Mouse (Mus musculus) neural tube, embryonic 13.5 days (tissue): Measurements from ENCODE around the gene Rnf167. TPM values are rescaled to one million over a fixed set of nuclear protein-coding genes. Genes with fewer than 3 reads are reported as not detected.
A peak's percentile ranks its signal among the peaks of the same experiment; 100 is the strongest.

Source experiments
- ATAC-seq: fragments of 200-750 bp; cut with Nextera tagmentation; 2 replicates; pipeline ENCODE4 v1.8.0; 2017; ENCODE audit warnings: low read depth, mild to moderate bottlenecking, moderate TSS enrichment, moderate library complexity
- H3K27ac ChIP-seq: fragments of 300-500 bp; sonication (generic); replicated peaks from 2 replicates; pipeline ENCODE4 v1.5.1; 2015; ENCODE audit warnings: moderate library complexity, mild to moderate bottlenecking, inconsistent platforms
- H3K27me3 ChIP-seq: fragments of 300-500 bp; sonication (generic); 2 replicates; pipeline ENCODE4 v1.6.1; 2015; ENCODE audit warnings: mild to moderate bottlenecking, inconsistent platforms
- H3K36me3 ChIP-seq: fragments of 300-500 bp; sonication (generic); 2 replicates; pipeline ENCODE4 v1.6.1; 2015; ENCODE audit warnings: mild to moderate bottlenecking, inconsistent platforms
- H3K4me1 ChIP-seq: fragments of 300-500 bp; sonication (generic); replicated peaks from 2 replicates; pipeline ENCODE4 v1.6.1; 2015; ENCODE audit warnings: inconsistent platforms
- H3K4me2 ChIP-seq: fragments of 300-500 bp; sonication (generic); 2 replicates; pipeline ENCODE4 v1.6.1; 2015; ENCODE audit warnings: inconsistent platforms, mild to moderate bottlenecking, moderate library complexity
- H3K4me3 ChIP-seq: fragments of 300-500 bp; sonication (generic); 2 replicates; pipeline ENCODE4 v1.5.1; 2015; ENCODE audit warnings: mild to moderate bottlenecking, inconsistent platforms
- H3K9ac ChIP-seq: fragments of 300-500 bp; sonication (generic); 2 replicates; pipeline ENCODE4 v1.6.1; 2015; ENCODE audit warnings: moderate library complexity, mild to moderate bottlenecking, inconsistent platforms
- H3K9me3 ChIP-seq: fragments of 300-500 bp; sonication (generic); 2 replicates; pipeline ENCODE4 v1.6.1; 2016; ENCODE audit warnings: inconsistent platforms
- WGBS: fragments of 180-500 bp; shearing (Covaris S2); methylation state at CpG from one replicate; pipeline ENCODE4 v1.1.7; 2015; 5-methylcytosine and 5-hydroxymethylcytosine counted together
- polyA plus RNA-seq: library from polyadenylated mRNA; unstranded; fragments of >200 nt; fragmentation: Nextera tagmentation; extraction: Ambion mirVana; gene quantifications from 2 replicates; pipeline ENCODE4 v1.2.1, GENCODE M21; 2015

The Rnf167 gene
- polyA plus RNA-seq, result 101 and 106 TPM in 2 replicates

GRCm38 (mm10) chr11:70646691-70647650 lies at the start of gene Rnf167, which contains the start of gene Slc25a11:
Rnf167 (plus strand) TSS chr11:70647235.
Slc25a11 (minus strand) TSS chr11:70647479.
- under 1% methylated on average over 63 of the region's 63 CpGs for WGBS
- Histone ChIP-seq H3K9ac (peak within 1 kb of the TSS; percentile 93), H3K4me2 (peak within 1 kb of the TSS; percentile 100), H3K4me3 (peak within 1 kb of the TSS; percentile 87), H3K27me3 (no peaks in the 10 kb centered on the region), H3K36me3 (peaks cover 66% of the 10 kb centered on the region), H3K9me3 (no peaks in the 10 kb centered on the region), H3K27ac (peak within 1 kb of the TSS; percentile 94), H3K4me1 (peaks cover 50% of the 10 kb centered on the region)
- peak; percentile 91 for ATAC-seq

GRCm38 (mm10) chr11:70597301-70597700 lies 49.7 kb upstream of the Rnf167 start:
- no peak overlapping the region for H3K27ac ChIP-seq
- H3K9ac ChIP-seq, result no peak overlapping the region
- H3K27me3 ChIP-seq, result no peaks in the 10 kb centered on the region
- H3K4me3 ChIP-seq, result no peak overlapping the region
- no peaks in the 10 kb centered on the region for H3K9me3 ChIP-seq
- H3K36me3 ChIP-seq, result peaks cover 36% of the 10 kb centered on the region
- peaks cover 16% of the 10 kb centered on the region for H3K4me1 ChIP-seq
- H3K4me2 ChIP-seq, result no peak overlapping the region
- 89% methylated on average over 6 of the region's 6 CpGs for WGBS
- ATAC-seq, result no peak

GRCm38 (mm10) chr11:70598451-70598953 lies 48.5 kb upstream of the Rnf167 start:
- WGBS, result 91% methylated on average over 9 of the region's 9 CpGs
- no peak overlapping the region for H3K27ac ChIP-seq
- peaks cover 44% of the 10 kb centered on the region for H3K36me3 ChIP-seq
- no peak overlapping the region for H3K9ac ChIP-seq
- H3K27me3 ChIP-seq, result no peaks in the 10 kb centered on the region
- H3K4me3 ChIP-seq, result no peak overlapping the region
- H3K4me2 ChIP-seq, result no peak overlapping the region
- H3K4me1 ChIP-seq, result peaks cover 16% of the 10 kb centered on the region
- H3K9me3 ChIP-seq, result no peaks in the 10 kb centered on the region
- ATAC-seq, result no peak

GRCm38 (mm10) chr11:70605024-70605566 lies 41.9 kb upstream of the Rnf167 start:
- Histone ChIP-seq H3K4me3 (no peak overlapping the region), H3K4me1 (no peaks in the 10 kb centered on the region), H3K27me3 (no peaks in the 10 kb centered on the region), H3K36me3 (peaks cover 84% of the 10 kb centered on the region), H3K27ac (no peak overlapping the region), H3K9ac (no peak overlapping the region), H3K4me2 (no peak overlapping the region), H3K9me3 (no peaks in the 10 kb centered on the region)
- ATAC-seq, result peak; percentile 62; the same call in 1 of the 2 replicates
- WGBS, result 60% methylated on average over 14 of the region's 14 CpGs

GRCm38 (mm10) chr11:70606717-70607116 lies 40.3 kb upstream of the Rnf167 start:
- H3K4me1 ChIP-seq, result no peaks in the 10 kb centered on the region
- H3K27ac ChIP-seq, result no peak overlapping the region
- H3K36me3 ChIP-seq, result peaks cover 95% of the 10 kb centered on the region
- H3K27me3 ChIP-seq, result no peaks in the 10 kb centered on the region
- no peak for ATAC-seq
- 78% methylated on average over 12 of the region's 12 CpGs for WGBS
- no peak overlapping the region for H3K4me3 ChIP-seq
- H3K9ac ChIP-seq, result no peak overlapping the region
- H3K4me2 ChIP-seq, result no peak overlapping the region
- no peaks in the 10 kb centered on the region for H3K9me3 ChIP-seq

- Histone ChIP-seq H3K27me3 (no peaks in the 10 kb centered on the region), H3K27ac (no peak overlapping the region), H3K9me3 (no peaks in the 10 kb centered on the region), H3K36me3 (peaks cover 97% of the 10 kb centered on the region), H3K4me2 (no peak overlapping the region), H3K4me3 (no peak overlapping the region), H3K9ac (no peak overlapping the region), H3K4me1 (no peaks in the 10 kb centered on the region)
- ATAC-seq, result no peak
- 94% methylated on average over 9 of the region's 9 CpGs for WGBS
These were observed 39.4 kb upstream of the Rnf167 start for GRCm38 (mm10) chr11:70607611-70608010.

GRCm38 (mm10) chr11:70608381-70609066 lies 38.5 kb upstream of the Rnf167 start:
- no peak overlapping the region for H3K27ac ChIP-seq
- no peak for ATAC-seq
- H3K4me2 ChIP-seq, result no peak overlapping the region
- H3K4me3 ChIP-seq, result no peak overlapping the region
- no peaks in the 10 kb centered on the region for H3K4me1 ChIP-seq
- no peaks in the 10 kb centered on the region for H3K27me3 ChIP-seq
- no peaks in the 10 kb centered on the region for H3K9me3 ChIP-seq
- peaks cover 99% of the 10 kb centered on the region for H3K36me3 ChIP-seq
- H3K9ac ChIP-seq, result no peak overlapping the region
- 87% methylated on average over 26 of the region's 26 CpGs for WGBS

- H3K4me2 ChIP-seq, result no peak overlapping the region
- peaks cover 10% of the 10 kb centered on the region for H3K4me1 ChIP-seq
- no peaks in the 10 kb centered on the region for H3K9me3 ChIP-seq
- 93% methylated on average over 4 of the region's 4 CpGs for WGBS
- H3K36me3 ChIP-seq, result peaks cover 80% of the 10 kb centered on the region
- ATAC-seq, result no peak
- no peak overlapping the region for H3K4me3 ChIP-seq
- no peak overlapping the region for H3K9ac ChIP-seq
- H3K27me3 ChIP-seq, result 0 out of 2 replicates have a peak, but pooled peaks cover 4% of the 10 kb centered on the region
- H3K27ac ChIP-seq, result no peak overlapping the region
These were observed 36.3 kb upstream of the Rnf167 start for GRCm38 (mm10) chr11:70610752-70611151.

- no peak for ATAC-seq
- Histone ChIP-seq H3K4me1 (peaks cover 10% of the 10 kb centered on the region), H3K9ac (no peak overlapping the region), H3K4me2 (no peak overlapping the region), H3K9me3 (no peaks in the 10 kb centered on the region), H3K36me3 (peaks cover 65% of the 10 kb centered on the region), H3K4me3 (no peak overlapping the region), H3K27ac (no peak overlapping the region), H3K27me3 (peaks cover 8% of the 10 kb centered on the region; the same call in 1 of the 2 replicates)
- 83% methylated on average over 7 of the region's 7 CpGs for WGBS
These were observed 34.5 kb upstream of the Rnf167 start for GRCm38 (mm10) chr11:70612505-70612904.

GRCm38 (mm10) chr11:70615074-70615473 lies 32.0 kb upstream of the Rnf167 start:
- peak; percentile 74; the same call in 1 of the 2 replicates for ATAC-seq
- peak overlapping the region; percentile 21 for H3K4me3 ChIP-seq

GRCm38 (mm10) chr11:70615516-70616093 lies 31.4 kb upstream of the Rnf167 start, which contains the start of gene 4930544D05Rik:
4930544D05Rik (plus strand) TSS chr11:70615848.
- Histone ChIP-seq H3K4me3 (peak within 1 kb of the TSS; percentile 21), H3K4me2 (peak within 1 kb of the TSS; percentile 51), H3K27ac (no peak within 1 kb of the TSS), H3K9ac (peak within 1 kb of the TSS; percentile 58), H3K36me3 (peaks cover 34% of the 10 kb centered on the region), H3K9me3 (no peaks in the 10 kb centered on the region), H3K4me1 (peaks cover 10% of the 10 kb centered on the region), H3K27me3 (peaks cover 8% of the 10 kb centered on the region; the same call in 1 of the 2 replicates)
- 13% methylated on average over 21 of the region's 21 CpGs for WGBS
- ATAC-seq, result no peak; the same call in 1 of the 2 replicates

More at GRCm38 (mm10) chr11:70615074-70615473, 32.0 kb upstream of the Rnf167 start:
- 3% methylated on average over 17 of the region's 17 CpGs for WGBS
- Histone ChIP-seq H3K9me3 (no peaks in the 10 kb centered on the region), H3K4me2 (peak overlapping the region; percentile 51), H3K4me1 (peaks cover 10% of the 10 kb centered on the region), H3K9ac (peak overlapping the region; percentile 58), H3K27ac (no peak overlapping the region), H3K36me3 (peaks cover 40% of the 10 kb centered on the region), H3K27me3 (peaks cover 8% of the 10 kb centered on the region; the same call in 1 of the 2 replicates)
